Mouse (Mus musculus) hindbrain, embryonic 15.5 days (tissue): Measurements from ENCODE around the gene Tmem121. TPM values are rescaled to one million over a fixed set of nuclear protein-coding genes. Genes with fewer than 3 reads are reported as not detected.
A peak's percentile ranks its signal among the peaks of the same experiment; 100 is the strongest.

ENCODE experiments used
- ATAC-seq: fragments of 200-750 bp; cut with Nextera tagmentation; 2 replicates; pipeline ENCODE4 v1.8.0; 2017; ENCODE audit warnings: low read depth, moderate number of reproducible peaks, moderate TSS enrichment; ENCODE audit not compliant: low FRiP score
- H3K27ac ChIP-seq: fragments of 300-500 bp; sonication (generic); replicated peaks from 2 replicates; pipeline ENCODE4 v1.5.1; 2015; ENCODE audit warnings: mild to moderate bottlenecking, inconsistent platforms
- H3K27me3 ChIP-seq: fragments of 300-500 bp; sonication (generic); 2 replicates; pipeline ENCODE4 v1.6.1; 2015; ENCODE audit warnings: control low read depth, inconsistent platforms
- H3K36me3 ChIP-seq: fragments of 300-500 bp; sonication (generic); 2 replicates; pipeline ENCODE4 v1.6.1; 2015; ENCODE audit warnings: control low read depth, inconsistent platforms
- H3K4me1 ChIP-seq: fragments of 300-500 bp; sonication (generic); replicated peaks from 2 replicates; pipeline ENCODE4 v1.6.1; 2015; ENCODE audit warnings: control low read depth, inconsistent platforms
- H3K4me2 ChIP-seq: fragments of 300-500 bp; sonication (generic); 2 replicates; pipeline ENCODE4 v1.6.1; 2015; ENCODE audit warnings: moderate library complexity, mild to moderate bottlenecking, inconsistent platforms
- H3K4me3 ChIP-seq: fragments of 300-500 bp; sonication (generic); 2 replicates; pipeline ENCODE4 v1.5.1; 2015; ENCODE audit warnings: mild to moderate bottlenecking, inconsistent platforms
- H3K9ac ChIP-seq: fragments of 300-500 bp; sonication (generic); 2 replicates; pipeline ENCODE4 v1.6.1; 2015; ENCODE audit warnings: inconsistent platforms
- H3K9me3 ChIP-seq: fragments of 300-500 bp; sonication (generic); 2 replicates; pipeline ENCODE4 v1.6.1; 2016; ENCODE audit warnings: control low read depth, inconsistent platforms
- WGBS: fragments of 180-500 bp; shearing (Covaris S2); methylation state at CpG from one replicate; pipeline ENCODE4 v1.1.7; 2015; 5-methylcytosine and 5-hydroxymethylcytosine counted together
- polyA plus RNA-seq: library from polyadenylated mRNA; unstranded; fragments of >200 nt; fragmentation: Nextera tagmentation; extraction: Ambion mirVana; gene quantifications from 2 replicates; pipeline ENCODE4 v1.2.1, GENCODE M21; 2015

Gene Tmem121
- polyA plus RNA-seq, result 47.3 and 49.8 TPM in 2 replicates

DNA sequence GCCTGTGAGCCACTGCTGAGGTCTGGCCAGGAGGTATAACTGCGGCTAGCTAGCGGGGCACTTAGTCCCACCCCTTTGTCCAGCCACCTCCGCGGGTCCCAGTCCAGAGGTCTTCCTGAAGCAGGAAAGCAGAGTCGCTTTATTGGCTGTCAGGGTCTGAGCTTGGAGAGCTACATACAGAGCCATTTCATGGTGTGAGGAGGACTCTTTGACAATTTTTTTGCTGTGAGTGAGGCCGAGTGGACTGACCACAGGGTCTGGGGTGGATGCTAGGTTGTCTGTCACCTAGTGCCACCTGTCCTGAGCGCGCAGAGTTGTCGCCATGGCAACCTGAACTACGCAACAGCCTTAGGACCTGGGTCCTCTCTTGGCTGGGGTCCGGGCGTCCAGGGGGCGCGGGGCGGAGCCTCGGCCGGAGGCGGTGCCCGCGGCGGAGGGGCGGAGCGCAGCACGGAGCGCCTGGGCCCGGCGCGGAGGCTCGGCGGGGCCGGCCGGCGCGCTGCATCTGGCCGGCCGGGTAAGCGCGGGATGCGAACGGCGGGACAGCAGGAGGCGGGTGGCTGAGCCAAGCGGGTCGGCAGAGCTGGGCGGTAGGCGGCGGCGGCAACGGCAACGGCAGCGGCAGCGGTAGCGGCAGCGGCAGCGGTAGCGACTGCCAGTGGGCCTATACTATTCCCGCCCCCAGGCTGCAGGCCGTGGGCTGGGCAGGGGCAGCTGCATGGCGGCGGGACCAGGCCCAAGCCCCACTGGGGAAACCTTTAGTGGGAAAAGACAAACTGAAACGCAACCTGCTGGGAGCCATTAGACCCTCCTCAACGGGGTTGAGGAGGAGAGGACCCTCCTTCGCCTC, at the start of gene Tmem121:
Gene Tmem121 (plus strand): TSS at position 489 of the 850 bp plus-strand sequence.
- WGBS, result 2% methylated on average over 44 of the region's 63 CpGs
- Histone ChIP-seq H3K4me1 (peaks cover 23% of the 10 kb centered on the region), H3K4me2 (peak within 1 kb of the TSS; percentile 94), H3K27me3 (no peaks in the 10 kb centered on the region), H3K9me3 (no peaks in the 10 kb centered on the region), H3K9ac (peak within 1 kb of the TSS; percentile 77), H3K4me3 (peak within 1 kb of the TSS; percentile 71), H3K36me3 (peaks cover 17% of the 10 kb centered on the region), H3K27ac (peak within 1 kb of the TSS; percentile 51)
- peak; percentile 54 for ATAC-seq

DNA sequence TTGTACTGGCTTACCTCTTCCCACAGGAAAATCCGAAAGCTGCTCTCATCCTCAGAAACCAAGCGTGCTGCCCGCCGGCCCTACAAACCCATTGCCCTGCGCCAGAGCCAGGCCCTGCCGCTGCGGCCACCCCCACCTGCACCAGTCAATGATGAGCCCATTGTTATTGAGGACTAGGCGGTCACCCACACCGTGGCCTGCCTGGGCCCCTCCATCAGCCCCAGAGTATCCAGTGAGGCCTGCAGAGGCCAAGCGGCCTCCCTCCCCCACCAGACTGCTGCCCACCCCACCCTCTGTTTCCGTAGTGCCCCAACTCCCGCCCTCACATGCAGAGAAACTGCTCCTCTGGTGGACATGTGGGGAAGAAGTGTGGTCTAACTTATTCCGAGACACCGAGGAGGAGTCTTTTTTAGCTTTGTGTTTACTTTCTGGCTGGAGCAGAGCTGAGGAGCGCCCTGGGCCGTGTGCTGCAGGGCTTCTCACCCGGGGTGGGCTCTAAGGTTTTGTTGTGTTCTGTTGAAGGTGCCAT, 49.2 kb upstream of the Tmem121 start:
- ATAC-seq, result no peak
- no peak overlapping the region for H3K9ac ChIP-seq
- H3K4me3 ChIP-seq, result no peak overlapping the region
- WGBS, result 74% methylated on average over 17 of the region's 17 CpGs
- no peaks in the 10 kb centered on the region for H3K9me3 ChIP-seq
- H3K4me2 ChIP-seq, result no peak overlapping the region
- no peak overlapping the region for H3K27ac ChIP-seq
- H3K4me1 ChIP-seq, result peaks cover 26% of the 10 kb centered on the region
- no peaks in the 10 kb centered on the region for H3K27me3 ChIP-seq
- peaks cover 64% of the 10 kb centered on the region for H3K36me3 ChIP-seq

DNA sequence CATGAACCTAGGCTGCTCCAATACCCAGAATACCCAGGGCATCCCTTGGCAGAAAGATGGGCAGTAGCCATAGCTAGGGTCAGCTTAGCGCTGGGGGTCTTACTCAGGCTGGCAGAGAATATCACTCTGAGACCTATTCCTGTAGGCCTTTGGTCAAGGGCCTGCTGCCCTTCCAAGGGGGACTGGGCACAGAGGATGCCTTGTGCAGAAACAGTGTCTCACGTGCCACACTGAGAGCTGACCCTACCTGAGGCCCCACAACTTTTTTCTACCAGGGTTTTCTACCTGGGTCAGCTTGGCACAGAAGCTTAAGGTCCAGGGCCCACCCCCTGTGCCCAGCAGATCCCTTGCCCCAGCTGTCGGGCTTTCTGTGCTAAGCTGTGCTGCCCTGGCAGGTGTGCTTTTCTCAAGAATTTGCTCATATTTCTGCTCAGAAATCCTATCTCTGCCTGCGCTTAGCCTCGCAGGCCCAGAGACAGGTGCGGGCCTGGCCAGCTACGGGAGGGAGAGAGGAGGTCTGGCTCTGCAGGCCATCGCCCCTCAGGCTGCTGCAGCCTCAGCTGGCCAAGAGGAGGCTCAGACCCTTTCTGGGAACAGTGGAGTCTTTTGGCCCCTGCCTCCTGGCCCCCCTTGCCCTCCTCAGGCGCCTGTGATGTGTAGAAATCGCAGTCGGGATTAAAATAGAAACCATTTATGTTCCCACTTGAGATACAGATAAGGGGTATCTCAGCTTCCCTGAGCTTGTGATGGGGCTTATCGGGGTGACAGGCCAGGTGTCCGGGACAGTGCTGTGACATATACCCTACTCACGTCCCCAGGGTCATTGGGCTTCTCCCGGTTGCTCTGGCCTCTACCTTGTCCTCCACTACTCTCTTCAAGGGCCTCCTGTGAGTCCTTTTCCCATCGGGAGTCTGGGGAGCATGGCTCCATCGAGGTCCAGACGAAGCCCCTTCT, 48.2 kb upstream of the Tmem121 start:
- H3K27ac ChIP-seq, result no peak overlapping the region
- 88% methylated on average over 18 of the region's 18 CpGs for WGBS
- H3K4me3 ChIP-seq, result no peak overlapping the region
- H3K9ac ChIP-seq, result no peak overlapping the region
- peaks cover 36% of the 10 kb centered on the region for H3K4me1 ChIP-seq
- no peak overlapping the region for H3K4me2 ChIP-seq
- H3K36me3 ChIP-seq, result peaks cover 54% of the 10 kb centered on the region
- no peaks in the 10 kb centered on the region for H3K9me3 ChIP-seq
- H3K27me3 ChIP-seq, result no peaks in the 10 kb centered on the region
- no peak for ATAC-seq

DNA sequence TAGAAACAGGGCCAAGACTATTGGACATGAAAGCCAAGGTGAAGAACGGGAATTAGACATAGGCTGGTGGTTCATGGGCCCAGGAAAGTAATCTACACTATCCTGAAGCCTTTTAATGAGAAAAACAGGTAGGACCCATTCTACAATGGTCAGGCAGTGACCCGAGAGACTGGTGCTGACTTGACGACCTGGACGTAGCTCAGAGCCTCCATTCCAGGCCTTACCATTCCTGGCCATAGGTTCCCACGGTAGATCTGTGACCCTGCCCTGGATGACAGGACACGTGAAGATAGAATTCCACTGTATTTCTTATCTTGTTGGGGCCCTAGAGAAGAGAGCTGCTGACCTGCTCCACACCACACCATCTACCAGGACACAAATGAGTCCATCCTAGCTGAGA, 47.4 kb upstream of the Tmem121 start:
- Histone ChIP-seq H3K27me3 (no peaks in the 10 kb centered on the region), H3K9me3 (no peaks in the 10 kb centered on the region), H3K27ac (no peak overlapping the region; the same call in 1 of the 2 replicates), H3K4me1 (peaks cover 44% of the 10 kb centered on the region), H3K4me3 (no peak overlapping the region), H3K9ac (no peak overlapping the region), H3K36me3 (peaks cover 47% of the 10 kb centered on the region), H3K4me2 (no peak overlapping the region)
- ATAC-seq, result no peak
- 77% methylated on average over 6 of the region's 6 CpGs for WGBS

DNA sequence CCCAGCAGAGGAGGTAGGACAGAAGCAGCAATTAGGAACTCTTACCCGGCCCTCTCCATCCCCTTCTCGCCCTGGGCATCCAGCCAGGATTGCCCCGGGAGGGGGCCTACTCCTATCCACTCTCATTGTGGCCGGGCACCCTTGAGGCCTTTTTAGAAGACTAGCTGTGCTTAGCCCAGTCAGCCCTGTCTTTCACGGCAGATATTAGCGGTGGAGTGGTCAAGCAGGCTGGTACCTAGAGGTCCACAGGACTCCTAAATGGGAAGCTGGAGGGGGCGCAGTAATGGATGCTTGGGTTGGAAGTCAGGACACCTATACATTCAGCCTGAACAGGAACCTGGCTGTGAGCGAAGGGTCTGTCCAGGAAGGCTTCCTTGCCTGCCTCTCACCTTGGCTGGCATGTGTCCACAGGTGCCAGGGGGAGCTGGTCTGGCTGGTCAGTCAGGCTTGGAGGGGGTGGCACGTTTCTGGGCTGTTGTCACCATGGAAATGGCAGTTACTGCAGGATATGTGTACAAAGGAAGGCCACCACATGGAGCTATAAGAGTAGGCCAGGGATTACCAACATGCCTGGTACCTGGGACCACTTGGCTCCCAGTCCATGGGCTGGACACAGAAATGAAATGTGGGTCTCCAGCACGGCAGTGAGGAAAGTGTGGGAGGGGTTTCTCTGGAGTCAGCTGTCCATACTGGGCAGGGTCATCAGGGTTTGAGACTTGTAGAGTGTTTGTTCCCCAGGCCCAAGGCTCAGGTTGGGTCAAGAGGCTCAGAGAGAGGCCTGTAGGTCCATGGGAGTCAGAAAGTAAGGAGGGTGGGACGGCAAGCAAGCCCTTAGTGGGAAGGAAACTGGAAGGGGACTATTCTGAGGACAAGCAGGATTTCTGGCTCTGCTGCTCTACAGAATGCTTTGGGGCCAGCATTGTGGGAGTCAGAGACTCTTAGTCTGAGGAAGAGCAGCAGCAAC, 46.5 kb upstream of the Tmem121 start:
- H3K4me2 ChIP-seq, result peak overlapping the region; percentile 58
- peak overlapping the region; percentile 81; the same call in 1 of the 2 replicates for H3K9ac ChIP-seq
- H3K27ac ChIP-seq, result peak overlapping the region; percentile 77
- no peaks in the 10 kb centered on the region for H3K9me3 ChIP-seq
- peak overlapping the region; percentile 73 for H3K4me3 ChIP-seq
- WGBS, result 30% methylated on average over 11 of the region's 11 CpGs
- peaks cover 42% of the 10 kb centered on the region for H3K36me3 ChIP-seq
- H3K27me3 ChIP-seq, result no peaks in the 10 kb centered on the region
- ATAC-seq, result peak; percentile 0; the same call in 1 of the 2 replicates
- H3K4me1 ChIP-seq, result peaks cover 48% of the 10 kb centered on the region

DNA sequence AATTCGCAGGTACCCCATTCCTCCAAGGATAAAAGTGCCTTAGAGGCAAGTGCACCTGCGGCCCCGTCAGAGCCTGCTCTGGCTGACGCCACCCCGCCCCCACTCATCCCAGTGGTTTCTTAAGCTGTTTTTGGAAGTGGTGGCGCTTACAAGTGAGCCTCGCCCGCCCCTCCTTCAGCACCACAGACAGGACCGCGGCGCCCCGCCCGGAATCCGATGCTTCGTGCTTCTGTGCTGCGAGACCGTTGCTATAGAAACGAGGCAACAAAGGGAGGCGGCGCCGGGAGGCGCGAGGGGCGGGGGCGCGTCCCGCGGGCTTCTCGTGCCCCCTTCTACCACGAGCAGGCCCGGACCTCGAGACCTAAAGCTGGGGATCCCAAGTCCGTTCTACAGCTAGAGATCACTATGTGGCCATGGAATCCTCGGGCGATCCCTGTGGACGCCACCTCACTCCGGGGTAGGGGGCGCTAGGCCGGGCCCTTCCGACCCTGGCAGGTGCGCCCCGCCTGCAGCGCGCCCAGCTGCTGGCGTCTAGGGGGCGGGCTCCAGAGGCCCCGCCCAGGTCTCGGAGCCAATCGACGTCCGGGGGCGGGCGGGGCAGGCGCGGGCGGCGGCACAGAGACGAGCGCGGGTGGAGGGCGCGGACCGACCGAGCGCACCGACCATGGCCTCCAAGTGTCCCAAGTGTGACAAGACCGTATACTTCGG, 45.7 kb upstream of the Tmem121 start, which contains the start of gene Crip2:
Gene Crip2 (plus strand): TSS at position 329 of the 708 bp plus-strand sequence.
- peak; percentile 88 for ATAC-seq
- Histone ChIP-seq H3K4me3 (peak within 1 kb of the TSS; percentile 73), H3K4me2 (peak within 1 kb of the TSS; percentile 58), H3K4me1 (peaks cover 48% of the 10 kb centered on the region), H3K9ac (peak within 1 kb of the TSS; percentile 81), H3K27me3 (no peaks in the 10 kb centered on the region), H3K36me3 (peaks cover 42% of the 10 kb centered on the region), H3K27ac (peak within 1 kb of the TSS; percentile 77), H3K9me3 (no peaks in the 10 kb centered on the region)
- WGBS, result under 1% methylated on average over 68 of the region's 68 CpGs

DNA sequence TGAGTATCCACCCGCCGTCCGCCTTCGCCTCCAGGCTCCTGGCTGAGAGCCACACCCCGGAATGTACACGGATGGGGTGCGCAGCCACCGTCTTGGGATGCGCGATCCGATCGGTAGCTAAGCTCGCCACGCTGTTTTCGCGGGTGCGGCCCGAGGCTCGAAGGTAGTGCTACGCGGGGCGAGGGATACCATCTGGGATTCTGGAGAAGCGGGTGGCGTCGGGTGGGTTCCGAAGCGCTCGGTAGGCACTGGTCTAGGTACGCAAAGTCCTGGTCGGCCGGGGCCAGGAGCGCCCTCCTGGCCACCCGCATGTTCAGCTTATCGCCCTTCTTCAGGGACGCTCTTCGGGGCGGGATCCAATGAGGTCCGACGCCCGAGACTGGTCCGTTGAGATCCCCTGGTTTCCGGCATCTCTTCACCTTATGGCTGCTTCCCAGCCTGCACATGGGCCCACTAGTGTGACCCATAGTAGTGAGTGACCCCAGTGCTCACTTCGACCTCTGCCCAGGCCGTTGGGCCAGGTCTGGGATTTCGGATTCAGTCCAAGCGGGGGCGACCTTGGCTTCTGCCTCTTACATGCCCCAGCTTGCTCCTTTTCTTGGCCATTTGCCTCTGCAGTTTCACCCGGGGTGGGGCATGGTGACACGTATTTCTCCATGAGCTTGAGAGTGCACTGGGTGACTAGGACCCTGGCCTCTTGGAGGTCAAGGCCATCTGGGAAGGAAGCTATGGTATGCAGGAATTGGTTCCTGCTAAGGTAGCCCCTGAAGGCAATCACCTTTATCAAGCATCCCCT, 44.9 kb upstream of the Tmem121 start:
- Histone ChIP-seq H3K9me3 (no peaks in the 10 kb centered on the region), H3K4me2 (peak overlapping the region; percentile 58), H3K4me1 (peaks cover 48% of the 10 kb centered on the region), H3K27me3 (no peaks in the 10 kb centered on the region), H3K9ac (peak overlapping the region; percentile 81), H3K36me3 (peaks cover 36% of the 10 kb centered on the region), H3K27ac (peak overlapping the region; percentile 77), H3K4me3 (peak overlapping the region; percentile 73)
- no peak; the same call in none of the 2 replicates for ATAC-seq
- 2% methylated on average over 49 of the region's 49 CpGs for WGBS

DNA sequence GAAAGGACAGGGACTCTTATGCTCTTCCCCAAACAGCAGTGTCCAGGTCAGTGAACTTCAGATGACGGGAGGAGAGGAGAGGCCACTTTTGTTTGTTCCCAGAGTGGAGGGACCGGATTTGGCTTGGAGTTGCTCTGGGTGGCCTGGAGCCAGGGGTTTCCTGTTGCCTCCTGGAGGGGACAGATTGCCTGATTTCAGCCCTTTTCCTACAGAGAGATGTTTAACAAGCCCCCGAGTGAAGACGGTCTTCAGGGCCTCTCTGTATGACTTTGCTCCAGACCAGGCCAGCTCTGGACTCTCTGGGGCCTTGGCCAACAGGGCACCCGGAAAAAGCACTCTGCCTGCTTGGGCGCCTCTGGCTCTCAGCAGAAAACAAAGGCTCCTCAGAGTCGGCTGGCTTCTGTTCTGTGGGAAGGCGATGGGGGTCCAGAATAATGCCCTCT, 44.2 kb upstream of the Tmem121 start:
- Histone ChIP-seq H3K36me3 (peaks cover 29% of the 10 kb centered on the region), H3K9ac (peak overlapping the region; percentile 81), H3K4me2 (peak overlapping the region; percentile 58), H3K4me1 (peaks cover 53% of the 10 kb centered on the region), H3K4me3 (peak overlapping the region; percentile 73), H3K9me3 (no peaks in the 10 kb centered on the region), H3K27me3 (no peaks in the 10 kb centered on the region), H3K27ac (peak overlapping the region; percentile 77)
- 24% methylated on average over 8 of the region's 8 CpGs for WGBS
- ATAC-seq, result no peak

DNA sequence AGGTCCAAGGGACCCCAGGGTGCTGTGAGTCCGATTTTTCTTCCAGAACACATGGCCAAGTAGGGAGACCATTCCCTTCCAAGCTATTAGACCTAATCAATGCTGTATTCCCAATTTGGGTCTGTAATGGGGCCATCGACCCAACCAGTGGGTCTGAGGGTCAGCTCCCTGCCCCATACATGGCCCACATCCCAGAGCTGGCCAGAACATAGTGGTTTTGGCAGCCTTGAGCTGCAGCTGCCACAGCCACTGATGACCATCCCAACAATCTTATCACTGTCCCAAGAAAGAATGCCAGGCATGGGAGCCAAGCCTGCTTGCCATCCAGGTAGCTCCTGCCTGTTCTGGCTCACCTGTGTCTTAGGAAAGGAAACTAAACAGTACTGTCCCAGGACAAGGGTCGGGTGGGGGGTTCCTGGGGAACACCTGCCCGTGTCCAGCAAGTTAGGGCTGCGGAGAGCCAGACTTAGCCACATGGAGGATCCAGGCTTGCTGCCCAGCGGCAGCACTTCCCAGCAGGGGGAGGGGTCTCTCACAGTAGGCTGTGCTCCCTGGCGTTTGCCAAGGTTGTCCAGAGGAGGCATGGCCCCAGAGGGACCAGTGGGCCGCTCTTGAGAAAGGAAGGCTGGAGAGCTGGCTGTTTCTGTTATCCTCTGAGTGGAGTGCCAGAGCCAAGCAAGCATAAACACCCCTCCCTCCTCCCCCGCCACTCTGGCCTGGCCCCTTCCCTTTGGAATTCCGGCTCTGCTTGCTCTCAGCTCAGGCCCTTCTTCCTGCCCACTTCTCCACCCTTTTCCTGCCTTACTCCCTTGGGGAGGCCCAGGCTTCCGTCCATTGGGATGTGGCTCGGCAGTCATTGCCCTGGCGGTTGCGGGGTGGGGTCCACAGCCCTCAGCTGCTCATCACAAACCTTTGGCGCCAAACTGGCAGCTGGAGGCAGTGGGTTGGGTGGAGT, 43.4 kb upstream of the Tmem121 start:
- 0 out of 2 replicates have a peak, but pooled peaks have one; percentile 7 for ATAC-seq
- 17% methylated on average over 15 of the region's 15 CpGs for WGBS

More for the DNA sequence above, 43.4 kb upstream of the Tmem121 start:
- Histone ChIP-seq H3K4me1 (peaks cover 56% of the 10 kb centered on the region), H3K4me2 (peak overlapping the region; percentile 58), H3K36me3 (peaks cover 24% of the 10 kb centered on the region), H3K27me3 (no peaks in the 10 kb centered on the region), H3K27ac (peak overlapping the region; percentile 77), H3K9me3 (no peaks in the 10 kb centered on the region), H3K4me3 (peak overlapping the region; percentile 73), H3K9ac (peak overlapping the region; percentile 81)
